Mouse (Mus musculus): ENCODE results near the gene Gm44502.
A peak's percentile ranks its signal among the peaks of the same experiment; 100 is the strongest.

The Gm44502 gene

DNA sequence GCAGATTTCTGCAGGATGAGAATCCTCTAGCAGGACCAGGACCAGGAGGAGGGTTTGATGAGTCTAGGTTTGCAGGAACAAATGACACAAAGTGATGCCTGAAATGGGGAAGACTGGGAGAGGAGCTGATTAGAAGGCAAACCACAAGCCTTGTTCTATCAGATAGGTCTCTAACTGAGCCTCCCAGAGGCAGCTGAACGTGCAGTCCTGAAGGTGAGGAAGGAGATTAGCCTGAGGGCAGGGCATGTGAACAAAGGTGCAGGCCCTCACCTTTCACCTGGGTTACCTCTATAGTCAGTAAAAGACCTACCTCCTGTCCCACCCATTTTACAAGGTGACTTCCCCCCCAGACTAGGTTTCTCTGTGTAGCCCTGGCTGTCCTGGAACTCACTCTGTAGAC is 29.8 kb downstream of the Gm44502 start:
- DNase-seq (ENCODE audit: low read depth, low spot score), result no peak

DNA sequence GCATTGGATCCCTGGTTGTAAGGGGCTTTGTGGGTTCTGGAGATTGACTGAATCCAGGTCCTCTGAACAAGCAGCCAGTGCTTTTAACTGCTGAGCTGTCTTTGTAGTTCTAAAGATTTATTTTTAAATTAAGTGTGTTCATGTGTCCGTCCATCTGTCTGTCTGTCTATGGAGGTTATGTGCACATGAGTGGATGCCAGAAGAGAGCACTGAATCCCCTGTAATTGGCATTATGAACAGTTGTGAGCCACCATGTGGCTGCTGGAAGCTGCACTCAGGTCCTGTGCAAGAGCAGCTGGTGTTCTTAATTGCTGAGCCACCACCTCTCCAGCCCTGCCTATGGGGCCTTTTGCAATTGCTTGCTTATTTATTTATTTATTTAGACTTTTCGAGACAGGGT is 31.4 kb downstream of the Gm44502 start:
- DNase-seq (ENCODE audit: low read depth, low spot score), result no peak

DNA sequence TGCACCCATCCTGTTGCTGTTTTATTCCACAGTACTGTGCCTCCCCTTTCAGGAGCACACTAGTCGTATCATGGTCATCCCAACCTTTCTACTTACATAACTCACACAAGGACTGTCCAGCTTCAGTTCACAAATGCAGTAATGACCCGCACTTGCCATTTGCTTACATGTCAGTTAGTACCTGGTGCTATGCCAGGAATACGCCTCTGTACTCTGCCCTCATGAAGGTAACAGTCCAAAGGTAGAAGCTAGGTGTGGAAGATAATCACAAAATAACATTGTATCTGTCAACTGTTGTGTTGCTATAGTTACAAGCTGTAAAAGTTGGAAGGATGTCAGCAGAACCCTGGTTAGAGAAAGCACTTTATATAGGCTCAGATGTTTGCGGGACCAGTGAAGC is 32.6 kb downstream of the Gm44502 start:
- DNase-seq (ENCODE audit: low read depth, low spot score), result no peak

DNA sequence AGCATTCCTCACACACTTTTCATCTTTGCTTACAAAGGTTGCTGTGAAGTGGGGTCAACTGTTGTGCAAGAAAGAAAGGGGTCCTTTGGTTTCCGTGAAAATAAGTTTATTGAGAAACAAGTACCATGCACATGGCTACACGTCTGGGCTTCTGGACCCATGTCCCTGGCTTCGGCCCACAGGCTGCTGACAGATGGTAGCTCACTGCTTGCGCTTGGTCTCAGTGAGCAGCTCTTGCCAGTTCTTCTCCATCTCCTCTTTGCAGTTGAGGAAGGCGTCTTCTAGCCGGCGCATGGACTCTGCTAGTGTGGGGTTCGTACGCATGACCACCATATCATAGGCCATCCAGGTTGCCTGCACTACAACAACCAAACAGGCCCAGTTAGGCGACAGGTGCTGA is 39.4 kb downstream of the Gm44502 start:
- no peak for DNase-seq (ENCODE audit: low read depth, low spot score)

DNA sequence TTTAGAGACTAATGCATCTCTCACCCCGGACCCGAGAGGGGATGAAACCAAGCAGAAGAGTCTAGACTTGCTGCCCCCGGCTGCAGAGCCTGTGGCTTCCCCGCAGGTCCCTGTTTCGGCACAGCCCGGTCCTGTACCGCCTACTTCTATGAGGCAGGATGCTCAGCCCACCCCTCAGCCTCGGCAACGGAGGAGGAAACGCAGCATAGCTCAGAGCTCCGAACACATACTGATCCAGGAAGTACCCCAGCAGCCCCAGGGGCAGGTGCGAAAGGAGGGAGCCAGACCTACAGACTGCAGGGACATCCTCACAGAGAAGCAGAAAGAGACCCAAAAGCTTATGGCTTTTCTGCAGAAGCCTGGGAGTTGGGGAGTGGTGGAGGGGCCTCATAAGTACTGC is 42.4 kb downstream of the Gm44502 start:
- no peak for DNase-seq (ENCODE audit: low read depth, low spot score)

DNA sequence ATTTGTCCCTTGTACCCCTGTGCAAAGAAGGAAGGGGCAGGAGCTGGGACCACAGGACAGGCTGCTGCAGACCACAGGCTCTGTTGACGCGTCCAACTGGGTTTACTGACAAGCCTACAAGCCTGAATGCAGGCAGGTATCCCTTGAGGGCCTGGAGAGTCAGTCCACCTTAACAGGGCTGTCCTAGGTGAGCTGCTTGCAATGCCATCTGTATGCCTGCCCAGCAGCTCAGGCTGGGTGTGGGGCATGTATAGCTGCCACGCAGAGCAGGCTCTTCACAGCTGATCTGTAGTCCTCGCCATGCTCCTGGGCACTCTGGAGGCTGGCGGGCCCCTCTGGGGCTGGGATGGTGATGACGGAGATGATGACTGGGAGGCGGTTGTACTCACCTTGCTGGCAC is 44.9 kb downstream of the Gm44502 start, which contains the start of gene Klhdc7b:
Gene Klhdc7b (plus strand): TSS at position 301 of the 400 bp plus-strand sequence.
- DNase-seq (ENCODE audit: low read depth, low spot score), result no peak

DNA sequence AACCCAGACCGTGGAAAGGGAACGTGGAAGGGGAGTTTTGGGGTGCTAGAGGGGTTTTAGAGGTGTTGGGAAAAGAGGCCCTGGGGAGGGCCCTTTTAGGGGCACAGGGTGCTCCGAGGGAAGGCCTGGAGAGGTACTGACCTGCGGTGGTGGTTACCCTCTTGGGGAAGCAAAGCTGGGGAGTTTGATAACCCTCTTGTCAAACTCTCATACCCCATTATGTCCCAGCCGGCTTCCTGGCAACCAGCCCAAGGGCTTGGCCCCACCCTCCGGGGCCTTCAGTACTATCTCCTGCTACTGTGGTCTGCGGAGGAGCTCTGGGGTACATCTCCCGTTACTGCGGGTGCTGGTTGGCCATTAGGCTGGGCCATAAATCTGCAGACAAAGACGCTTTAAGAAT is 50.1 kb downstream of the Gm44502 start:
- peak; percentile 29 for DNase-seq (ENCODE audit: low read depth, low spot score)

DNA sequence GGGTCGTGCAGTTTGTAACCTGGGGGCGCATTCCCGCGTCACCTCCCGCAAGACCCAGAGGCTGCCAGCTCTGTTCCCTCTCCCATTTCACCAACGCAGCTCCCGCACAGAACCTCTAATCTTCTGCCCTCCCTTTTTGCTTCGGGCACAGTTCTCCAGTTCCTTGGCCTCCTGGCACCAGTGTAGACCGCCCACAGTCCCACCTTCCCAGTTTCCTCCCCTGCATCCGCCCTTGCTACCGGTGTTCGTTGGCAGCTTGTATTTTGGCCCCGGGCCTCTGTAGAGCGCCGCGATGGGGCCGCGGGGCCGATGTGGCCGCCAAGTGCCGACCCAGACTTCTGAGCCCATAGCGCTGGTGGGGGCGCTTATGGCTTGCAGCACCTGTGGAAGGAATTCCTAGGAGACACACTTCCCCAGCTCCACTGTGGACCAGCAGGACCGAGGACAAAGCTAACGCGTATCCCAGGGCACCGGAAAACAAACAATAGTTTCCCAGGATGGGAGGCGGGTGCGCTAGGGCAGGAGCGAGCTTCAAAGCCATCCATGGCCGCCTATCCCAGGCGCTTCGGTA is 50.6 kb downstream of the Gm44502 start, which contains the start of gene Odf3b:
Gene Odf3b (minus strand): TSS at position 452 of the 571 bp plus-strand sequence.
- peak; percentile 62 for DNase-seq (ENCODE audit: low read depth, low spot score)

DNA sequence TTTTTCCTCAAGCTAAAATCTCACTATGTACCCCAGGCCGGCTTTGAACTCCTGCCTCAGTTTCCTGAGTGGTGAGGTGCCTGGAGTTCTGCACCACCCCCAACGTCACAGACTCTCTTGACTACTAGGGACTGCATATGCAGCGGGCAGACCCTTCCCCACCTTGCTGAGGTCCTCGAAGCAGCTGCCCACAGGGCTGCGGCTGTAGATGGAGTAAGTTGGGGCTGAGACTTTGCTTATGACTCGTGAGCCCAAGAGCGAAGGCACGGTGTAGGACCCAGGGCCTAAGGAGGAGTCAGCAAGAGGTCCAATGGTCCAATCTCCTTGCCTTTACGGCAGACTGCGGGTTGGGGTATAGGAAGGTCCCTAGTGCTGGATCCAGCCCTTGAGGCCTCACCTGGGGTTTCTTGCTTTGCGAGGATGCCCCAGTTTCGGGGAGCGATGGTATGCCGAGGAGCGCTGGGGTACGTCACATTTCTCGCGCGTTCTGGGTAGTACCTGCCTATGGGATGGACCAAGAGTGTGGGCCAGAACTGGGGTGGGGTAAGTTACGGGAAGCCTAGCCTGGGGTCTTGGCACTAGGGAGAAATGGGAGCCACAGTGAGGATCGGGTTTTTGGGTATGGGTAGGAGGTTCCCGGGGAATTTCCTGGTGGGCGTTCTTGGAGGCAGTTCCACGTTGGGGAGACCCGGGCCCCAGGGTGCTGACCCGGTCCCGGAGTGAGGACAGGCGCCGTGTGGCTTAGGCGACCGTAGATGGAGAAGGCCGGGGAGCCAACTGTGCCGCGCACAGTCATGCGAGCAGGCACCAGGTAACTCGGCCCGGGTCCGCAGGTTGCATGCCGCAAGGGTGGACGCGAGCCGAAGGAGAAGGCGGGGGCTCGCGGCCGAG is 51.3 kb downstream of the Gm44502 start:
- DNase-seq (ENCODE audit: low read depth, low spot score), result peak; percentile 40

DNA sequence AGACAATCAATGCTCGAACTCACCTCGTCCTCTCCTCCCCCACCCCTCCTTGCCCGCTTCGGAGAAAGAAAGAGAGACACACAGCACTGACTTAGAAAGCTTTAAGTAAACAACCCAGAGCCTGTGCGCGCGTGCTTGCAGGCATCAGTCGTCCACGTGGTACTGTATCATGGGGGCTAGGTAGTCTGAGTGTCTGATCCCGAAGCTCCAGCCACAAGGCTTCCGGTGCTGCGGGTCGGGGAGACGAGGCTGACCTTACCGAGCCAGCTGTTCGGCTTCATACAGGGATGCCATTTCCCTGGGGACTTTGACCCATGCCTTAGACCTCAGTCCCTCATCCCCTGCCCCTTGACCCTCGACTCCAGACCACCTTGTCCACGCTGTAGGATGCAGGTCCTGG is 52.1 kb downstream of the Gm44502 start:
- no peak for DNase-seq (ENCODE audit: low read depth, low spot score)

DNA sequence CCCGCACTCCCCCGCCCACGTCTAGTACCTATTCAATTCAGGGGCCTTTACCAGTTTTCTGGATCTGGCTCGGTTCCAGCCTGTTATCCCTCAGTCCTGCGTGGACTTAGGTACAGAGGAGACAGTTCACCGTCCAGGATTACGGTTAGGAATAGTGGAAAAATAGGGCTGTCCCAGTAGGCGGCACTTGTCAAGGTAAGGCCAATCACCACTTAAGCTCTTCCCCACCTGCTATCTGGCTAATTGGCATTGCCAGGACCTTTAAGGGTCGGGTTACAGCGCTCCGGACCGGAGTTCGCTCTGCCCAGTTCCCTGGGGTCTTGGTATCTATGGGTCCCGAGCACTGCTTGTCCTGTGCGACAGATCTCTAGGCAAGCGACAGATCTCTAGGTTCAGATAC is 52.5 kb downstream of the Gm44502 start, which contains the start of gene Tymp:
Gene Tymp (minus strand): TSS at position 83 of the 400 bp plus-strand sequence.
- no peak for DNase-seq (ENCODE audit: low read depth, low spot score)

DNA sequence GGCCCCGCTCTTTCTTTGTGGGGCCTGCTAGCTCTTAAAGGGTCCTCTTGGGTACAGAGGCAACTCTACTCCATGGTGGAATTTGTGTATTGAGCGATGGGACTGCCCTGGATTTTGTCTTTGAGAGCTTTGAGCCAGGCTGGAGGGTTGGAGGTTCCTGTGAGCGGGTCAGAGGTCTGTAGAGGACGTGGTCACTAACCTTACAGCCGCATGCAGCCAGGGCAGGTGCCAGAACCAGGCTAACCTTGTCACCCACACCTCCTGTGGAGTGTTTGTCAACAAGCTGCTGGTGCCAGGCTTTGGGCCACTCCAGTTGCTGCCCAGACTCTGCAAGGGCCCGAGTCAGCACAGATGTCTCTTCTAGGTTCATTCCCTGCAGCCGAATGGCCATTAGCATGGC is 53.5 kb downstream of the Gm44502 start:
- no peak for DNase-seq (ENCODE audit: low read depth, low spot score)

DNA sequence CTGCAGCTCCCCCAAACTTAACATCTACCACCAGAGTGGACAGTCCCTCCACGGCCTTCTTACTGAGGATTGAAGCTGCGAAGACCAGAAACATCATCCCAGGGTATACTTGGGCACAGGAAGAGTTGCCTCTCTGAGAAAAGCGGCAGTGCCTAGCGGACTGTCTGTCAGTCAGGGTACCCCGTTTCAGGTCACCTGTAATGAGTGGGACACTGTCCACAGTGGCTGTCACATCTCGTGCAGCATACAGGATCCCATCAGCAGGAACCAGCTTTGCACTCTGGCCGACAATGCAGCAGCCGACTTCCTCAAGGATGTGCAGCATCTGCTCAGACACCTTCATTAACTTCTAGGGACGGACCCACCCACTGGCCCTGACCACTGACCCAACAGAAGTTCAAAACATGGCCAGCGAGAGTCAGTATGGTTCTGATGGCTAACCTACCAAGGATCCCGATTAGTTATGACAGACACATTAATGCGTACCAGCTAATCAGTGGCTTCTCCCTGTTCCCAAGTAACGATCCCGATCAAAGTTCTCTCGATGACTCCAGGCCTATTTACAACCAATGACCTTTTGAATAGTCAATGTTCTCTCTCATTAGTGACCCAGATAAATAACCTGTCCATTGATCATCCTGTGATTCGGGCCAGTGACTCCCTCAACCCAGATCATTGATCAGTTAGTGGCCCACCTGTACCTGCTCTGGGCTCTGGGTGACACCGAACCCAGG is 54.5 kb downstream of the Gm44502 start:
- DNase-seq (ENCODE audit: low read depth, low spot score), result no peak

DNA sequence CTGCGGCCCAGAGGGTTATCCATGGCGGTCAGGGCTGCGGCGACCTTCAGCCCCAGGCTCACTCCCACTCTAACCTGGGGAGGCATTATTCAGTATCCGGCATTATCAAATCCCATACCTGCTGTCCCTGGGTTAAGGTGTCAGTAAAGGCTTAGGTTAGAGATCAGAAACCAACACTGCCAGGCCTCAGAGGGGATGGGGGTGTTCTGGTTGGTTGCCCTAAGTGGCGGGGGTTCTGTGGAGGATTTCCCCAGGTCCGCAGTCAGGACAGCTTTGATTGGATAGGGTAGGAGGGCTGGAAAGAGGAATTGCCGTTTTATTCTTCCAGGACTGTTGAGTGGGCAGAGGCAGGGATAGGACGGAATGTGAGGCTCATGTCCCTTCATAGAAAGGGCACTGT is 55.2 kb downstream of the Gm44502 start:
- no peak for DNase-seq (ENCODE audit: low read depth, low spot score)

DNA sequence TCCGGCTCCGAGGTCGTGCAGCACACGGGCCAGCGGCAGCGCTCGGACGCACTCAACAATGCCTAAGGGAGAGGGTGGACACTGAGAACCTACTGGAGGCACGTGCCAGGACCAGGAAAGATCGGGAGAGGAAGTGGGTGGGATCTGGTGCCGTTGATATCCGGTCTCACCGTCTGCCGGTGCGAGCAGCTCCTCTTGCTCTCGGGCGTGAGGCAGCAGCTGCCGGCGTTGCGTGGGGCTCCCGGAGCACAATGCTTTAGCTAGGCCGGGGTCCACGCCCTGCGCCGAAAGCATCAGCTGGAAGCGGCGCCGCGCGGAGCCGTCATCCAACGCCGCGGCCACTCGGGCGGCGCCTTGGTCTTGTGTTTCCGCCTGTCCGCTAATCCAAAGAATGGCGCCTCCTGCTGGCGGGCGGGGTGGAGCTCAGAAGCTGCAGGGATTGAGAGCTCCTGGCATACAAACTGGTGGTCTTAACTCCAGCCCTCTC is 55.7 kb downstream of the Gm44502 start, which contains the start of gene Sco2:
Gene Sco2 (minus strand): TSS at position 85 of the 487 bp plus-strand sequence.
- peak; percentile 93 for DNase-seq (ENCODE audit: low read depth, low spot score)

DNA sequence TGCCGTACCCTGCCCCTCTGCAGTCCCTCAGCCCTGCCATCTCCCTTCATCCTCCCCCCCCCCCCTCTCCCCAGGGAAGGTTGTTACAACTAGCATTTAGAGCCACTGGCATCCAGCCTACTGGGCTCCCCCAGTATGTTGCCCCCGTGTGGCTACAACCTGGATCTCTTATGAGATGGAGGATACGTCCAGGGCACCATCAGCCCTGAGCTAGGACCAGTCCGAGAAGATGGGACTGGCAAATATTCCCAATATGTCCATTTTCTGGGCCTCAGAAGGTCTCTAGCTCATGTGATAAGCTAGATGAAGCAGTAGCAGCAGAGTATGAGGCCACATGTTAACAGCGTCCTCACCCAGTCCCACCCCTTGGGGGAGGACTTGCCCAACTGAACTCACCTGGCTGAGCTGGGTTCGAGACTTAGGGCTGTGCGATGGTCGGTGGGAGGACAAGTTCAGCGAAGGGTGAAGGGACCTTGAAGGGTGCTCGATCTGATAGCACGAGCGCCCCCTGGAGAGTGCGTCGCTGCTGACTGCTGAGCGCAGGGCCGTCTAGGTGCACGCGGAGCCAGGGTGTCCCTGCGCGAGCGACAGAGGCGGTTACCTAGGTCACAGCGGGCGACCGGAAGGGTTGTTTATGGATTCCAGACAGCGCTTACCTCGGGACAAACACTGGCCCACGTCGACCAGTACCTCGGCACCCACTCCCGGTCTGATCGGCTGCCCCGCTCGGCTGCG is 56.3 kb downstream of the Gm44502 start:
- DNase-seq (ENCODE audit: low read depth, low spot score), result peak; percentile 85

DNA sequence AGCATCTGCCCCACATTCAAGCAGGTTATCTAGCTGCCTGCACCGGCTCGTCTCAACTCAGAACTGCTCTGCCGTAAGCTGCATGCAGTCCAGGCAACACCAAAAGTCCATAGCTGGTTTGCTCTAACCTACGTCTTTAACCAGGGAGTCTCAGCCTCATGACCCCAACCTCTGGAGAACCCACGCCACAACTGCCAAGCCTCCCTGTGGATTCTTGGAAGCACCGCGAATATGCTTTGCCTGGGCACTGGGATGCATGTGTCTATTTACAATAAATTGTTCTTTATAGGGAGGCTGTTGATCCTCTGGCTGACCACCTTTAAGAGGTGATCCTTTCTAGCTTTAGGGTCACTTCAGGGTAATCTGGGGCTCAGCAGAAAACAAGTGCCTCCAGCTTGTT is 57.0 kb downstream of the Gm44502 start:
- DNase-seq (ENCODE audit: low read depth, low spot score), result no peak

DNA sequence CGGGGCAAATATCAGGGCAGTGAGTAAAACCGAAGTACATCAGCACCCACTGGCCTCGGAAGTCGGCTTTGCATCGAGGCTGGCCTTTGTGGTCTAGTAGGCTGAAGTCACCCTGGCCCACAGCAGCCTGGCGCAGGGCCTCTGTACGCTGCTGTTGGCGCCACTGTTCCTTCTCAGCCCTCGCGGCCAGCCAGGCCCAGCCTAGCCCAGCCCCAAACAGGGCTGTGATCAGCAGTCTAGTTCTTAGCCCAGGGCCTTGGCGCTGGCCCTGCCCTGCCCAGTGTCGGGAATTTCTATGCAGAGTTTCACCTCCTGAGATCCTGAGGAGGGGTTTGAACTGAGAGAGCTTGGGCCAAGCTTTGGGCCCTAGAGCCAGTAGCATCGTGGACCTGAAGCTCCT is 57.4 kb downstream of the Gm44502 start:
- no peak for DNase-seq (ENCODE audit: low read depth, low spot score)

Measured in R1 (cell line).